Mouse (Mus musculus): ENCODE results near the gene Tmem62. TPM values are rescaled to one million over a fixed set of nuclear protein-coding genes. Genes with fewer than 3 reads are reported as not detected.
"Not testable (repeated sequence)": the region's sequence is repeated elsewhere in the genome, so short reads cannot be mapped to it uniquely, and the experiment has no call there.

Gene Tmem62
- polyA plus RNA-seq, 1 experiment: 4.9 TPM

- H3K27ac ChIP-seq (ENCODE audit: insufficient read depth, low read length): no peak overlapping the region
- WGBS: 92% methylated on average over 1 of the region's 1 CpGs
- H3K4me3 ChIP-seq (ENCODE audit: extremely low read depth, insufficient read depth, insufficient read length): no peak overlapping the region
- no peak for TF ChIP-seq CTCF (IDR thresholded peaks at IDR 0.05; ENCODE audit: extremely low read depth, insufficient read depth, insufficient read length, insufficient replicate concordance)
- no peak for TF ChIP-seq POLR2A (IDR thresholded peaks at IDR 0.05; ENCODE audit: low read depth, low read length)
- H3K36me3 ChIP-seq (ENCODE audit: control insufficient read depth, insufficient read depth, low read length): peaks cover 6% of the 10 kb centered on the region
- no peak for DNase-seq (ENCODE audit: low read depth in 1 of 2, low spot score in 2 of 2)
- no peaks in the 10 kb centered on the region for H3K27me3 ChIP-seq (ENCODE audit: control insufficient read depth, insufficient read depth, low read length)
- H3K4me1 ChIP-seq (ENCODE audit: control insufficient read depth, insufficient read depth, insufficient read length): no peaks in the 10 kb centered on the region
Observed at GRCm38 (mm10) chr2:120960261-120960660, 16.6 kb upstream of the Tmem62 start.

GRCm38 (mm10) chr2:120963110-120963509 lies 13.7 kb upstream of the Tmem62 start:
- Histone ChIP-seq H3K36me3 (ENCODE audit: control insufficient read depth, insufficient read depth, low read length) (peaks cover 4% of the 10 kb centered on the region), H3K27ac (ENCODE audit: insufficient read depth, low read length) (no peak overlapping the region), H3K4me3 (ENCODE audit: extremely low read depth, insufficient read depth, insufficient read length) (no peak overlapping the region), H3K4me1 (ENCODE audit: control insufficient read depth, insufficient read depth, insufficient read length) (no peaks in the 10 kb centered on the region; the same call in 1 of the 2 replicates), H3K27me3 (ENCODE audit: control insufficient read depth, insufficient read depth, low read length) (no peaks in the 10 kb centered on the region)
- WGBS: 81% methylated on average over 7 of the region's 7 CpGs
- no peak for DNase-seq (ENCODE audit: low read depth in 1 of 2, low spot score in 2 of 2)
- TF ChIP-seq CTCF (IDR thresholded peaks at IDR 0.05; ENCODE audit: extremely low read depth, insufficient read depth, insufficient read length, insufficient replicate concordance): no peak
- TF ChIP-seq POLR2A (IDR thresholded peaks at IDR 0.05; ENCODE audit: low read depth, low read length): no peak

GRCm38 (mm10) chr2:120965486-120965885 lies 11.3 kb upstream of the Tmem62 start:
- peaks cover 2% of the 10 kb centered on the region; the same call in 1 of the 2 replicates for H3K4me1 ChIP-seq (ENCODE audit: control insufficient read depth, insufficient read depth, insufficient read length)
- no peak overlapping the region for H3K4me3 ChIP-seq (ENCODE audit: extremely low read depth, insufficient read depth, insufficient read length)
- TF ChIP-seq CTCF (IDR thresholded peaks at IDR 0.05; ENCODE audit: extremely low read depth, insufficient read depth, insufficient read length, insufficient replicate concordance) (no peak), POLR2A (IDR thresholded peaks at IDR 0.05; ENCODE audit: low read depth, low read length) (no peak)
- no peak for DNase-seq (ENCODE audit: low read depth in 1 of 2, low spot score in 2 of 2)
- H3K36me3 ChIP-seq (ENCODE audit: control insufficient read depth, insufficient read depth, low read length): no peaks in the 10 kb centered on the region; the same call in 1 of the 2 replicates
- H3K27ac ChIP-seq (ENCODE audit: insufficient read depth, low read length): no peak overlapping the region
- H3K27me3 ChIP-seq (ENCODE audit: control insufficient read depth, insufficient read depth, low read length): no peaks in the 10 kb centered on the region
- 94% methylated on average over 3 of the region's 3 CpGs for WGBS

GRCm38 (mm10) chr2:120970045-120970539 lies 6.7 kb upstream of the Tmem62 start:
- H3K27me3 ChIP-seq (ENCODE audit: control insufficient read depth, insufficient read depth, low read length): no peaks in the 10 kb centered on the region
- no peaks in the 10 kb centered on the region for H3K36me3 ChIP-seq (ENCODE audit: control insufficient read depth, insufficient read depth, low read length)
- no peak for DNase-seq (ENCODE audit: low read depth in 1 of 2, low spot score in 2 of 2)
- WGBS: 2% methylated on average over 23 of the region's 23 CpGs
- H3K4me1 ChIP-seq (ENCODE audit: control insufficient read depth, insufficient read depth, insufficient read length): peaks cover 2% of the 10 kb centered on the region
- TF ChIP-seq POLR2A (IDR thresholded peaks at IDR 0.05; ENCODE audit: low read depth, low read length) (no peak), CTCF (IDR thresholded peaks at IDR 0.05; ENCODE audit: extremely low read depth, insufficient read depth, insufficient read length, insufficient replicate concordance) (no peak)
- H3K27ac ChIP-seq (ENCODE audit: insufficient read depth, low read length): peak overlapping the region; percentile 90
- peak overlapping the region; percentile 98 for H3K4me3 ChIP-seq (ENCODE audit: extremely low read depth, insufficient read depth, insufficient read length)

GRCm38 (mm10) chr2:120970559-120971080 lies 6.2 kb upstream of the Tmem62 start, which contains the start of gene Ubr1:
Gene Ubr1, minus strand, starts transcription at chr2:120970715.
- under 1% methylated on average over 39 of the region's 39 CpGs for WGBS
- peak; percentile 76 to 87 for DNase-seq (ENCODE audit: low read depth in 1 of 2, low spot score in 2 of 2)
- Histone ChIP-seq H3K4me1 (ENCODE audit: control insufficient read depth, insufficient read depth, insufficient read length) (peaks cover 2% of the 10 kb centered on the region), H3K27ac (ENCODE audit: insufficient read depth, low read length) (peak within 1 kb of the TSS; percentile 90), H3K4me3 (ENCODE audit: extremely low read depth, insufficient read depth, insufficient read length) (peak within 1 kb of the TSS; percentile 98), H3K36me3 (ENCODE audit: control insufficient read depth, insufficient read depth, low read length) (no peaks in the 10 kb centered on the region), H3K27me3 (ENCODE audit: control insufficient read depth, insufficient read depth, low read length) (no peaks in the 10 kb centered on the region)
- TF ChIP-seq CTCF (IDR thresholded peaks at IDR 0.05; ENCODE audit: extremely low read depth, insufficient read depth, insufficient read length, insufficient replicate concordance) (no peak), POLR2A (IDR thresholded peaks at IDR 0.05; ENCODE audit: low read depth, low read length) (peak; percentile 92)

GRCm38 (mm10) chr2:120971766-120972165 lies 5.1 kb upstream of the Tmem62 start:
- DNase-seq (ENCODE audit: low read depth in 1 of 2, low spot score in 2 of 2): no peak
- Histone ChIP-seq H3K4me1 (ENCODE audit: control insufficient read depth, insufficient read depth, insufficient read length) (peaks cover 2% of the 10 kb centered on the region), H3K36me3 (ENCODE audit: control insufficient read depth, insufficient read depth, low read length) (no peaks in the 10 kb centered on the region), H3K27ac (ENCODE audit: insufficient read depth, low read length) (no peak overlapping the region), H3K27me3 (ENCODE audit: control insufficient read depth, insufficient read depth, low read length) (no peaks in the 10 kb centered on the region), H3K4me3 (ENCODE audit: extremely low read depth, insufficient read depth, insufficient read length) (no peak overlapping the region)
- TF ChIP-seq CTCF (IDR thresholded peaks at IDR 0.05; ENCODE audit: extremely low read depth, insufficient read depth, insufficient read length, insufficient replicate concordance): no peak
- TF ChIP-seq POLR2A (IDR thresholded peaks at IDR 0.05; ENCODE audit: low read depth, low read length): no peak
- WGBS: 92% methylated on average over 4 of the region's 4 CpGs

- 95% methylated on average over 8 of the region's 8 CpGs for WGBS
- H3K4me3 ChIP-seq (ENCODE audit: extremely low read depth, insufficient read depth, insufficient read length): not testable (repeated sequence)
Observed at GRCm38 (mm10) chr2:120972257-120972656, 4.6 kb upstream of the Tmem62 start.

More at GRCm38 (mm10) chr2:120972257-120972656, 4.6 kb upstream of the Tmem62 start:
- not testable (repeated sequence) for H3K27me3 ChIP-seq (ENCODE audit: control insufficient read depth, insufficient read depth, low read length); H3K4me1 ChIP-seq (ENCODE audit: control insufficient read depth, insufficient read depth, insufficient read length); DNase-seq (ENCODE audit: low read depth in 1 of 2, low spot score in 2 of 2); H3K27ac ChIP-seq (ENCODE audit: insufficient read depth, low read length); H3K36me3 ChIP-seq (ENCODE audit: control insufficient read depth, insufficient read depth, low read length)

Data from spleen, adult 2 months (tissue).